28 mouse cellular contexts compared by ENCODE assay signal in genomic region chr17:19226589-19226988, GRCm38 (mm10).
DNase-seq lines count a peak whose midpoint lies in the region; TF ChIP-seq lines count a peak whose summit lies in the region.
"Had no signal": no experiment of that assay in that cellular context is flagged by ENCODE, and none has a peak within 500 bp of the region (broad histone marks: within the 10 kb centered on the region; RNA-seq: fewer than 3 reads in every experiment).

No protein-coding gene starts in this region.

- no peaks in the 10 kb centered on the region for H3K27me3 ChIP-seq in thymus, adult 2 months (ENCODE audit: control insufficient read depth, insufficient read depth, low read length)
- H3K27me3 ChIP-seq: CH12.LX; embryonic facial prominence, embryonic 12.5 days; embryonic facial prominence, embryonic 15.5 days; heart, embryonic 13.5 days; hindbrain, embryonic 12.5 days; hindbrain, embryonic 15.5 days; intestine, embryonic 15.5 days; Patski had no signal

- 96% methylated on average over 1 of the region's 1 CpGs for WGBS in thymus, adult 2 months

- TF ChIP-seq CTCF in thymus, adult 2 months (IDR thresholded peaks at IDR 0.05; ENCODE audit: borderline replicate concordance, control insufficient read depth, extremely low read depth, insufficient read depth, low read length, poor library complexity), result no peak

- no peak for TF ChIP-seq POLR2A in thymus, adult 2 months (IDR thresholded peaks at IDR 0.05; ENCODE audit: control insufficient read depth, extremely low read depth, insufficient read depth, low read length, poor library complexity)

- no peak overlapping the region for H3K4me3 ChIP-seq in thymus, adult 2 months (ENCODE audit: control insufficient read depth, insufficient read depth, low read length)
- H3K4me3 ChIP-seq: embryonic facial prominence, embryonic 12.5 days; embryonic facial prominence, embryonic 15.5 days; heart, adult 2 months; heart, embryonic 10.5 days; heart, embryonic 13.5 days; hindbrain, embryonic 12.5 days; hindbrain, embryonic 15.5 days; intestine, embryonic 15.5 days had no signal

- no peaks in the 10 kb centered on the region for H3K36me3 ChIP-seq in thymus, adult 2 months (ENCODE audit: control insufficient read depth, insufficient read depth, low read length)
- H3K36me3 ChIP-seq: embryonic facial prominence, embryonic 12.5 days; embryonic facial prominence, embryonic 15.5 days; G1E; heart, embryonic 10.5 days; heart, embryonic 13.5 days; hindbrain, embryonic 12.5 days; hindbrain, embryonic 15.5 days; intestine, embryonic 15.5 days had no signal

- intact Hi-C loops in heart, postnatal 36 days (cut with DNase I), result no loop called here

- no peaks in the 10 kb centered on the region for H3K4me1 ChIP-seq in thymus, adult 2 months (replicated peaks; ENCODE audit: control insufficient read depth, insufficient read depth, low read length)
- H3K4me1 ChIP-seq: embryonic facial prominence, embryonic 12.5 days; embryonic facial prominence, embryonic 15.5 days; heart, embryonic 10.5 days; heart, embryonic 13.5 days; hindbrain, embryonic 12.5 days; hindbrain, embryonic 15.5 days; intestine, embryonic 15.5 days had no signal

- DNase-seq in 3T3-L1 (ENCODE audit: low read depth, low spot score), result peak; percentile 5
- peak; percentile 9 for DNase-seq in CD4-positive helper T cell, adult 2 months (ENCODE audit: low read depth, low spot score)
- peak; percentile 6 for DNase-seq in NIH3T3 (ENCODE audit: low read depth)
- peak; percentile 8 for DNase-seq in naive thymus-derived CD4-positive, alpha-beta T cell, adult 2 months (ENCODE audit: low read depth)
- no peak for DNase-seq in heart, postnatal 36 days
- no peak for DNase-seq in thymus, adult 2 months
- DNase-seq in adrenal gland, postnatal 4 days (ENCODE audit: low spot score in 2 of 2), result no peak
- DNase-seq: adrenal gland, postnatal 10 days; adrenal gland, postnatal 36 days; cerebellum, adult 11 months; cerebellum, adult 2 months; cerebellum, adult 9-11 months; cerebellum, postnatal 25 days; forebrain, postnatal 0 days; gastrocnemius, postnatal 25 days; heart, adult 2 months; heart, postnatal 14 days; kidney, adult 11 months had no signal

- no peak overlapping the region for H3K27ac ChIP-seq in thymus, adult 2 months (ENCODE audit: control insufficient read depth, insufficient read depth, low read length)
- H3K27ac ChIP-seq: embryonic facial prominence, embryonic 12.5 days; embryonic facial prominence, embryonic 15.5 days; heart, adult 2 months; heart, embryonic 10.5 days; heart, embryonic 13.5 days; hindbrain, embryonic 12.5 days; hindbrain, embryonic 15.5 days; intestine, embryonic 15.5 days had no signal

Comparison
In these comparisons a context has a peak if more than half of its experiments do, and no peak if none do; other contexts are left out.
1. DNase-seq: peak in 3T3-L1 (single experiment), CD4-positive helper T cell, adult 2 months (single experiment), NIH3T3 (single experiment) and naive thymus-derived CD4-positive, alpha-beta T cell, adult 2 months (single experiment); none in heart, postnatal 36 days (0 of 2), thymus, adult 2 months (single experiment) and adrenal gland, postnatal 4 days (0 of 2).